Mouse (Mus musculus): Measurements from ENCODE around the gene Slc39a3. TPM values are rescaled to one million over a fixed set of nuclear protein-coding genes. Genes with fewer than 3 reads are reported as not detected.
A peak's percentile ranks its signal among the peaks of the same experiment; 100 is the strongest.

The Slc39a3 gene
- polyA plus RNA-seq, 1 experiment from 2014 or later, result 14.5 TPM

GRCm38 (mm10) chr10:81029031-81029430 is 8.2 kb downstream of the Slc39a3 start:
- Histone ChIP-seq H3K4me3 (ENCODE audit: low read depth, low read length) (no peak overlapping the region), H3K4me1 (ENCODE audit: control insufficient read depth, insufficient read depth, low read length) (peaks cover 3% of the 10 kb centered on the region; the same call in 1 of the 2 replicates), H3K9me3 (ENCODE audit: control insufficient read depth, low read length) (no peaks in the 10 kb centered on the region), H3K27me3 (ENCODE audit: control insufficient read depth, insufficient read depth, low read length) (peaks cover 9% of the 10 kb centered on the region), H3K9ac (ENCODE audit: low read length) (no peak overlapping the region), H3K4me2 (ENCODE audit: low read depth) (no peak overlapping the region), H3K36me3 (ENCODE audit: control insufficient read depth, insufficient read depth, low read length) (peaks cover 3% of the 10 kb centered on the region; the same call in 1 of the 2 replicates), H3K27ac (ENCODE audit: low read depth, low read length) (no peak overlapping the region)
- DNase-seq (ENCODE audit: low spot score) (no peak), ATAC-seq (ENCODE audit: insufficient read depth, low FRiP score, low TSS enrichment) (no peak)
- WGBS, result 73% methylated on average over 10 of the region's 10 CpGs

GRCm38 (mm10) chr10:81028219-81028618 is 9.0 kb downstream of the Slc39a3 start:
- no peaks in the 10 kb centered on the region for H3K9me3 ChIP-seq (ENCODE audit: control insufficient read depth, low read length)
- H3K4me3 ChIP-seq (ENCODE audit: low read depth, low read length), result no peak overlapping the region
- H3K4me2 ChIP-seq (ENCODE audit: low read depth), result no peak overlapping the region
- ATAC-seq (ENCODE audit: insufficient read depth, low FRiP score, low TSS enrichment) (no peak), DNase-seq (ENCODE audit: low spot score) (no peak)
- peaks cover 3% of the 10 kb centered on the region; the same call in 1 of the 2 replicates for H3K36me3 ChIP-seq (ENCODE audit: control insufficient read depth, insufficient read depth, low read length)
- H3K27me3 ChIP-seq (ENCODE audit: control insufficient read depth, insufficient read depth, low read length), result peaks cover 12% of the 10 kb centered on the region
- peaks cover 3% of the 10 kb centered on the region; the same call in 1 of the 2 replicates for H3K4me1 ChIP-seq (ENCODE audit: control insufficient read depth, insufficient read depth, low read length)
- H3K27ac ChIP-seq (ENCODE audit: low read depth, low read length), result no peak overlapping the region
- no peak overlapping the region for H3K9ac ChIP-seq (ENCODE audit: low read length)

- Histone ChIP-seq H3K9me3 (ENCODE audit: control insufficient read depth, low read length) (no peaks in the 10 kb centered on the region), H3K4me2 (ENCODE audit: low read depth) (no peak overlapping the region), H3K4me3 (ENCODE audit: low read depth, low read length) (no peak overlapping the region), H3K27ac (ENCODE audit: low read depth, low read length) (no peak overlapping the region), H3K36me3 (ENCODE audit: control insufficient read depth, insufficient read depth, low read length) (peaks cover 3% of the 10 kb centered on the region; the same call in 1 of the 2 replicates), H3K4me1 (ENCODE audit: control insufficient read depth, insufficient read depth, low read length) (peaks cover 3% of the 10 kb centered on the region; the same call in 1 of the 2 replicates), H3K27me3 (ENCODE audit: control insufficient read depth, insufficient read depth, low read length) (peaks cover 17% of the 10 kb centered on the region), H3K9ac (ENCODE audit: low read length) (no peak overlapping the region)
- WGBS, result 79% methylated on average over 4 of the region's 4 CpGs
- DNase-seq (ENCODE audit: low spot score) (no peak), ATAC-seq (ENCODE audit: insufficient read depth, low FRiP score, low TSS enrichment) (no peak)
Observed at GRCm38 (mm10) chr10:81027331-81027730, 9.9 kb downstream of the Slc39a3 start.

GRCm38 (mm10) chr10:81026857-81027256 is 10.4 kb downstream of the Slc39a3 start:
- ATAC-seq (ENCODE audit: insufficient read depth, low FRiP score, low TSS enrichment) (no peak), DNase-seq (ENCODE audit: low spot score) (no peak)
- Histone ChIP-seq H3K27me3 (ENCODE audit: control insufficient read depth, insufficient read depth, low read length) (peaks cover 22% of the 10 kb centered on the region), H3K9me3 (ENCODE audit: control insufficient read depth, low read length) (no peaks in the 10 kb centered on the region), H3K4me1 (ENCODE audit: control insufficient read depth, insufficient read depth, low read length) (peaks cover 3% of the 10 kb centered on the region; the same call in 1 of the 2 replicates), H3K4me2 (ENCODE audit: low read depth) (no peak overlapping the region), H3K4me3 (ENCODE audit: low read depth, low read length) (no peak overlapping the region), H3K27ac (ENCODE audit: low read depth, low read length) (no peak overlapping the region), H3K36me3 (ENCODE audit: control insufficient read depth, insufficient read depth, low read length) (peaks cover 3% of the 10 kb centered on the region; the same call in 1 of the 2 replicates), H3K9ac (ENCODE audit: low read length) (no peak overlapping the region)
- 95% methylated on average over 5 of the region's 5 CpGs for WGBS

- Histone ChIP-seq H3K4me2 (ENCODE audit: low read depth) (peak within 1 kb of the TSS; percentile 61), H3K36me3 (ENCODE audit: control insufficient read depth, insufficient read depth, low read length) (no peaks in the 10 kb centered on the region), H3K27ac (ENCODE audit: low read depth, low read length) (no peak within 1 kb of the TSS), H3K9me3 (ENCODE audit: control insufficient read depth, low read length) (no peaks in the 10 kb centered on the region), H3K27me3 (ENCODE audit: control insufficient read depth, insufficient read depth, low read length) (peaks cover 26% of the 10 kb centered on the region), H3K4me3 (ENCODE audit: low read depth, low read length) (peak within 1 kb of the TSS; percentile 34), H3K9ac (ENCODE audit: low read length) (peak within 1 kb of the TSS; percentile 63), H3K4me1 (ENCODE audit: control insufficient read depth, insufficient read depth, low read length) (peaks cover 3% of the 10 kb centered on the region; the same call in 1 of the 2 replicates)
- ATAC-seq (ENCODE audit: insufficient read depth, low FRiP score, low TSS enrichment) (no peak), DNase-seq (ENCODE audit: low spot score) (no peak)
- 52% methylated on average over 12 of the region's 12 CpGs for WGBS
Observed at GRCm38 (mm10) chr10:81025639-81026275, 11.5 kb downstream of the Slc39a3 start, which contains the start of gene Diras1. Gene Diras1 (minus strand): TSS chr10:81025662.

- Histone ChIP-seq H3K9me3 (ENCODE audit: control insufficient read depth, low read length) (no peaks in the 10 kb centered on the region), H3K4me1 (ENCODE audit: control insufficient read depth, insufficient read depth, low read length) (peaks cover 3% of the 10 kb centered on the region; the same call in 1 of the 2 replicates), H3K36me3 (ENCODE audit: control insufficient read depth, insufficient read depth, low read length) (no peaks in the 10 kb centered on the region), H3K4me2 (ENCODE audit: low read depth) (peak overlapping the region; percentile 61), H3K27me3 (ENCODE audit: control insufficient read depth, insufficient read depth, low read length) (peaks cover 26% of the 10 kb centered on the region), H3K4me3 (ENCODE audit: low read depth, low read length) (peak overlapping the region; percentile 34), H3K9ac (ENCODE audit: low read length) (peak overlapping the region; percentile 63), H3K27ac (ENCODE audit: low read depth, low read length) (no peak overlapping the region)
- ATAC-seq (ENCODE audit: insufficient read depth, low FRiP score, low TSS enrichment), result peak; percentile 36; the same call in 1 of the 2 replicates
- peak; percentile 18 for DNase-seq (ENCODE audit: low spot score)
- WGBS, result 3% methylated on average over 42 of the region's 43 CpGs
Observed at GRCm38 (mm10) chr10:81025047-81025621, 12.1 kb downstream of the Slc39a3 start.

GRCm38 (mm10) chr10:81024346-81024937 is 12.8 kb downstream of the Slc39a3 start:
- 72% methylated on average over 5 of the region's 5 CpGs for WGBS
- DNase-seq (ENCODE audit: low spot score), result no peak
- Histone ChIP-seq H3K27ac (ENCODE audit: low read depth, low read length) (no peak overlapping the region), H3K36me3 (ENCODE audit: control insufficient read depth, insufficient read depth, low read length) (no peaks in the 10 kb centered on the region), H3K4me1 (ENCODE audit: control insufficient read depth, insufficient read depth, low read length) (peaks cover 3% of the 10 kb centered on the region; the same call in 1 of the 2 replicates), H3K4me2 (ENCODE audit: low read depth) (peak overlapping the region; percentile 61; the same call in 1 of the 2 replicates), H3K27me3 (ENCODE audit: control insufficient read depth, insufficient read depth, low read length) (peaks cover 26% of the 10 kb centered on the region), H3K9me3 (ENCODE audit: control insufficient read depth, low read length) (no peaks in the 10 kb centered on the region), H3K9ac (ENCODE audit: low read length) (peak overlapping the region; percentile 63; the same call in 1 of the 2 replicates), H3K4me3 (ENCODE audit: low read depth, low read length) (no peak overlapping the region; the same call in 1 of the 2 replicates)
- no peak for ATAC-seq (ENCODE audit: insufficient read depth, low FRiP score, low TSS enrichment)

GRCm38 (mm10) chr10:81022744-81023143 is 14.5 kb downstream of the Slc39a3 start:
- Histone ChIP-seq H3K4me1 (ENCODE audit: control insufficient read depth, insufficient read depth, low read length) (peaks cover 3% of the 10 kb centered on the region; the same call in 1 of the 2 replicates), H3K4me3 (ENCODE audit: low read depth, low read length) (no peak overlapping the region), H3K36me3 (ENCODE audit: control insufficient read depth, insufficient read depth, low read length) (no peaks in the 10 kb centered on the region), H3K9me3 (ENCODE audit: control insufficient read depth, low read length) (no peaks in the 10 kb centered on the region), H3K27me3 (ENCODE audit: control insufficient read depth, insufficient read depth, low read length) (peaks cover 26% of the 10 kb centered on the region), H3K27ac (ENCODE audit: low read depth, low read length) (no peak overlapping the region), H3K4me2 (ENCODE audit: low read depth) (no peak overlapping the region), H3K9ac (ENCODE audit: low read length) (no peak overlapping the region)
- DNase-seq (ENCODE audit: low spot score), result no peak
- 66% methylated on average over 8 of the region's 8 CpGs for WGBS
- no peak for ATAC-seq (ENCODE audit: insufficient read depth, low FRiP score, low TSS enrichment)
